Mouse (Mus musculus) C2C12 (cell line): ENCODE measurements around the gene Cry1. TPM values are rescaled to one million over a fixed set of nuclear protein-coding genes. Genes with fewer than 3 reads are reported as not detected.
A peak's percentile ranks its signal among the peaks of the same experiment; 100 is the strongest.

Source experiments
- H3K27me3 ChIP-seq: one replicate; pipeline ENCODE4 v1.6.1; 2011; ENCODE audit not compliant: control insufficient read depth, insufficient read depth, insufficient read length
- H3K36me3 ChIP-seq: one replicate; pipeline ENCODE4 v1.6.1; 2011; ENCODE audit not compliant: control insufficient read depth, insufficient read depth
- H3K4me3 ChIP-seq: one replicate; pipeline ENCODE4 v1.5.1; 2011; ENCODE audit warnings: mild to moderate bottlenecking, control low read depth; ENCODE audit not compliant: poor library complexity, insufficient read depth, severe bottlenecking
- H3K79me2 ChIP-seq: one replicate; pipeline ENCODE4 v1.6.1; 2011; ENCODE audit not compliant: control insufficient read depth, insufficient read depth
- H3K79me3 ChIP-seq: one replicate; pipeline ENCODE4 v1.6.1; 2011; ENCODE audit warnings: low read depth, control low read depth
- H3ac ChIP-seq: one replicate; pipeline ENCODE3; 2011; ENCODE audit warnings: low read depth; ENCODE audit not compliant: control insufficient read depth, insufficient read length
- CEBPB ChIP-seq: IDR thresholded peaks from one replicate; pipeline ENCODE4 v1.6.1; 2011; ENCODE audit warnings: low read depth, mild to moderate bottlenecking, control low read depth, moderate library complexity
- CTCF ChIP-seq: IDR thresholded peaks from one replicate; pipeline ENCODE4 v1.5.1; 2011; ENCODE audit not compliant: control insufficient read depth, insufficient read depth, insufficient read length
- FOSL1 ChIP-seq: IDR thresholded peaks from one replicate; pipeline ENCODE4 v1.8.0; 2011; ENCODE audit warnings: mild to moderate bottlenecking, low read length; ENCODE audit not compliant: poor library complexity, insufficient read depth, severe bottlenecking
- MAX ChIP-seq: IDR thresholded peaks from one replicate; pipeline ENCODE4 v1.6.1; 2011; ENCODE audit warnings: mild to moderate bottlenecking, control low read depth
- MYOD1 ChIP-seq: IDR thresholded peaks from one replicate; pipeline ENCODE4 v1.6.1; 2011; ENCODE audit warnings: low read depth; ENCODE audit not compliant: control insufficient read depth, insufficient read length
- MYOG ChIP-seq: IDR thresholded peaks from one replicate; pipeline ENCODE4 v1.6.1; 2011; ENCODE audit not compliant: control insufficient read depth, insufficient read length; ENCODE audit errors: extremely low read depth
- USF1 ChIP-seq: IDR thresholded peaks from one replicate; pipeline ENCODE4 v1.6.1; 2011; ENCODE audit warnings: low read depth, mild to moderate bottlenecking, control low read depth, moderate library complexity
- polyA plus RNA-seq: library from polyadenylated mRNA; unstranded; fragments of >200 nt; fragmentation: generic; extraction: Trizol; gene quantifications from one replicate; pipeline ENCODE4 v1.2.1, GENCODE M21; 2012; ENCODE audit warnings: missing spikeins

Cry1 gene
- polyA plus RNA-seq, 1 experiment: 6.5 TPM

- no peaks in the 10 kb centered on the region for H3K27me3 ChIP-seq
- H3K4me3 ChIP-seq: peak overlapping the region; percentile 84
- H3ac ChIP-seq: peak overlapping the region; percentile 90
- TF ChIP-seq MYOG (no peak), MYOD1 (no peak), MAX (no peak), FOSL1 (no peak), CTCF (no peak), CEBPB (no peak), USF1 (no peak)
- H3K79me3 ChIP-seq: peaks cover 25% of the 10 kb centered on the region
- H3K36me3 ChIP-seq: no peaks in the 10 kb centered on the region
- H3K79me2 ChIP-seq: peaks cover 42% of the 10 kb centered on the region
Measured at GRCm38 (mm10) chr10:85101841-85102240, 83.0 kb downstream of the Cry1 start.

Other genes starting within 250 kb of the Cry1 start
- gene Fhl4, start 82.6 kb downstream of the Cry1 start, polyA plus RNA-seq: 0.12 TPM
- 11.0 TPM for gene Tmem263, start 82.4 kb downstream of the Cry1 start, polyA plus RNA-seq
- 2.8 TPM for gene Mterf2, start 57.0 kb downstream of the Cry1 start, polyA plus RNA-seq
- 11.7 TPM for gene Btbd11, start 201.8 kb upstream of the Cry1 start, polyA plus RNA-seq